Mouse (Mus musculus) neutrophil, adult 5-6 weeks (primary cell): Measurements from ENCODE around the gene Ubxn6. TPM values are rescaled to one million over a fixed set of nuclear protein-coding genes. Genes with fewer than 3 reads are reported as not detected.
"Not testable (repeated sequence)": the region's sequence is repeated elsewhere in the genome, so short reads cannot be mapped to it uniquely, and the experiment has no call there.

Experiments used
- ATAC-seq: fragments of 151-379, 151-347 bp; 2 replicates; pipeline ENCODE4 v1.8.0; 2017; ENCODE audit warnings: mild to moderate bottlenecking, moderate TSS enrichment; ENCODE audit not compliant: insufficient number of reproducible peaks, poor library complexity, low FRiP score, severe bottlenecking; ENCODE audit errors: extremely low read depth
- total RNA-seq: library from RNA; stranded (forward); fragments of 200-1000 nt; gene quantifications from 2 replicates; pipeline ENCODE4 v1.2.3, GENCODE M21; 2017

The Ubxn6 gene
- total RNA-seq, 1 experiment from 2014 or later = 31.3 TPM

GRCm38 (mm10) chr17:56103465-56104285, 28.8 kb upstream of the Ubxn6 start:
- no peak for ATAC-seq

- no peak for ATAC-seq
These were observed 28.1 kb upstream of the Ubxn6 start for GRCm38 (mm10) chr17:56102927-56103326.

DNA sequence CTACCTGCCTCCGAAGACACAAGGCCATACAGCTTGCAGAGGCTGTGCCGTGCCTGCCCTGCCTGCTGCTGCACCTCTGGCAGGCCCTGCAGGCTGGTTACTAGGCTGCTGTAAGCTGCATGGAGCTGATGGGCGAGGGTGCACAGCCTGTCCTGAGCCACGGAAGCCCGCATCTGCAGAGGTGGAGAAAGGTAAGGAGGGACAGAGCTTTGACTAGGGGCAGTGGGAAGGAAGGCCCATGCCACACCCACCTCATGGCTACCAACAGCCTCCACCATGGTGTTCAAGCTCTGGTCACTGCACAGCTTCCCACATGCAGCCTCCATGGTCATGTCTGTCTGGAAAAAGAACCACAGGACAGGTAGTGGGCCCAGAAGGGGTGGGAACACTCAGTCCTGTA, 27.3 kb upstream of the Ubxn6 start:
- ATAC-seq = no peak

DNA sequence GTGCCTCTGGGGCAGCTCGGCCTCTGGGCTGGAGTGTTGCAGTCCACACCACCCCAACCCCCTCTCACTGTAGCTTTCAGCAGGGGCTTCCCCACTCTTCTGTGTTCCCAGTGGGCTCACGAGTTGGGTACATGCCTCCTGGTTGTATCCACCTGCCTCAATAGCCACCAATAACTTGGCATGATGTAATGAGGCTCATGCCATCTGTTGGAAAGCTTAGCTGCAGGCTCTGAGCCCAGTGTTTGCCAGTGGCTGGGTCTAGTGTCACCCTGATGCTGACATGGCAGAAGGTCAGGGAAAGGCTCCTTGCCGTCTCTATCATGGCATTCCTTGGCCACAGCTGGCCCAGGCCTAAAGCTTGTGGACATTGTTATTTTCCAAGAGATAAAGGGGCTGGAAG, 26.0 kb upstream of the Ubxn6 start:
- ATAC-seq = no peak

DNA sequence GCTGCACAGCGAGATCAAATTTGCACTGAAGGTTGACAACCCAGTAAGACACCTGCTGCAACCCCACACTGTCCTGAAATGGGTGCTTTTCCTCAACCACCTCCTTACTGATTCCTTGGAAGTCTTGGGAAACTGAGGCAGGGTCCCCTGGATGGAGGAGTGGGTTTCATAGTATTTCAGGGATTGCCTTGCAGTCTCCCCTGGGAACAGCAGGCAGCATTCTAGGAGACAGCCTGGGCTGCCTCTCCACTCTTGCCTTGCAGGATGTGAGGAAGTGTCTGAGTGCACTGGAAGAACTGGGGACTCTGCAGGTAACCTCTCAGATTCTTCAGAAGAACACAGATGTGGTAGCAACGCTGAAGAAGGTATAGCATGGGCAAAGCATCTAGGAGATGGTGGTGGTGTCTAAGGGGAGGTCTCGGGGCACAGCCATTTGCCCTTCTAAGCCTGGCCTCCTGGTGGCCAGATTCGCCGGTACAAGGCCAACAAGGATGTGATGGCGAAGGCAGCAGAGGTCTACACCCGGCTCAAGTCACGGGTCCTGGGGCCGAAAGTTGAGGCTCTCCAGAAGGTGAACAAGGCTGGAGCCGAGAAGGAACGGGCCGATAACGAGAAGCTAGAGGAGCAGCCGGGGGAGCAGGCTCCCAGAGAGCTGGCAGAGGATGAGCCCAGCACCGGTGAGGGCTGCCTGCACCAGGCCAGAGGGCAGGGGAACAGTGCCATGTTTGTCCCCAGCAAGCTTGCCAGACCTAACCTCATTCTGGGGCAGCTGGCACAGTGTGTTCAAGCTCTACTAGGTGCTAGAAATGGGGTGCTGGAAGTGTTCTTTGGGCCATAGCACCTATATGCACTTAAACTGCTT, 24.1 kb upstream of the Ubxn6 start:
- no peak for ATAC-seq

DNA sequence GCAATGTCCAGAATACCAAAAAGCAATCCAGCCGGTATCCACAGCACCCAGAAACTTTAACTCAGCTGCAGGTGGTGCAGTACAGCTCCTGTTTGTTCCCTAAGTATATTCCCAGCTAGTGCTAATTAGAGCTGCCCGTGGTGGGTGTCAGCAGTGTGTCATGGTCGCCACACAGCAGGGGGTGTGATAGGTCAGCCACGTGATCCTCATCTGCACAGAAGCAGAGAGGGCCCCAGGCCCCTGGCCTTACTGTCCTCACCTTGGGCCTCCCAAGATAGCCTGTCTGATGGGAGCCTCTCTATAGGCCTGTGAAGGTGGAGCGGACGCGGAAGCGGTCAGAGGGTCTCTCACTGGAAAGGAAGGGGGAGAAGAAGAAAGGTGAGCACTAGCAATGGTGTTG, 23.4 kb upstream of the Ubxn6 start:
- ATAC-seq = no peak

GRCm38 (mm10) chr17:56096883-56097282, 22.1 kb upstream of the Ubxn6 start:
- ATAC-seq = no peak

- ATAC-seq = no peak
These were observed 18.0 kb upstream of the Ubxn6 start for GRCm38 (mm10) chr17:56092794-56093193.

DNA sequence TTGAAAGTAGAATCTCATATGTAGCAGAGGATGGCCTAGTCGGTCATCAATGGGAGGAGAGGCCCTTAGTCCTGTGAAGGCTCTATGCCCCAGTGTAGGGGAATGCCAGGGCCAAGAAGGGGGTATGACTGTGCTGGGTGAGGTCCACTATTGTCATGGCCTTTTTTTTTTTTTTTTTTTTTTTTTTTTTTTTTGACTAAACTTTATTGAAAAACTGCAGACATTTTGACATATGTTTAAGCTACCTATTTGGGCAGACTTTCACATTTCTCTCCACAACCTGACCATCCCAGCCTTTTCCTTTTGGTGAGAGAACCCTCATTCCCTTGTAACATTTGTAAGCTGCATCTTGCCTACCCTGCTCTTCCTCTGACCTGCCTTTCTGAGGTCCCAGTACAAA, 17.5 kb upstream of the Ubxn6 start:
- ATAC-seq = no peak

- ATAC-seq = no peak
These were observed 6.2 kb upstream of the Ubxn6 start for GRCm38 (mm10) chr17:56080781-56081585.

DNA sequence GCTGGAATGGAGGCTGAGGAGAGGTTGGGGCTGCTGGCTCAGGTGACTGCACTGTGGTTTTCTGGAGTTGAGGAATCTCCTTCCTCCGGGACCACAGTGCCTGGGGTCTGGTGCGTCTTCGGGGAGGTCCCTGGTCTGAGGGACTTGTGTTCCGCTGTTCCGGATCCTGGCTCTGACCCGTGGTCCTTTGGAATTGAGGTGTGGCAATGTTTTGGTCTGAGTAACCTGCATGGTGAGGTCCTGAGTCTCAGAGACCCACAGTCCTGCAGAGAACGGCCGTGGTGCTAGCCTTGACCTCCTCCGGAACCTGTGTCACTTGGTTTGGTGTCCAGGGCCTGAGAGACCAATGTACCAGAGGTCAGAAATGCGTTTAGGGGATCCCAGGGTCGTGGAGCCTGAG, 5.1 kb upstream of the Ubxn6 start:
- ATAC-seq = no peak

DNA sequence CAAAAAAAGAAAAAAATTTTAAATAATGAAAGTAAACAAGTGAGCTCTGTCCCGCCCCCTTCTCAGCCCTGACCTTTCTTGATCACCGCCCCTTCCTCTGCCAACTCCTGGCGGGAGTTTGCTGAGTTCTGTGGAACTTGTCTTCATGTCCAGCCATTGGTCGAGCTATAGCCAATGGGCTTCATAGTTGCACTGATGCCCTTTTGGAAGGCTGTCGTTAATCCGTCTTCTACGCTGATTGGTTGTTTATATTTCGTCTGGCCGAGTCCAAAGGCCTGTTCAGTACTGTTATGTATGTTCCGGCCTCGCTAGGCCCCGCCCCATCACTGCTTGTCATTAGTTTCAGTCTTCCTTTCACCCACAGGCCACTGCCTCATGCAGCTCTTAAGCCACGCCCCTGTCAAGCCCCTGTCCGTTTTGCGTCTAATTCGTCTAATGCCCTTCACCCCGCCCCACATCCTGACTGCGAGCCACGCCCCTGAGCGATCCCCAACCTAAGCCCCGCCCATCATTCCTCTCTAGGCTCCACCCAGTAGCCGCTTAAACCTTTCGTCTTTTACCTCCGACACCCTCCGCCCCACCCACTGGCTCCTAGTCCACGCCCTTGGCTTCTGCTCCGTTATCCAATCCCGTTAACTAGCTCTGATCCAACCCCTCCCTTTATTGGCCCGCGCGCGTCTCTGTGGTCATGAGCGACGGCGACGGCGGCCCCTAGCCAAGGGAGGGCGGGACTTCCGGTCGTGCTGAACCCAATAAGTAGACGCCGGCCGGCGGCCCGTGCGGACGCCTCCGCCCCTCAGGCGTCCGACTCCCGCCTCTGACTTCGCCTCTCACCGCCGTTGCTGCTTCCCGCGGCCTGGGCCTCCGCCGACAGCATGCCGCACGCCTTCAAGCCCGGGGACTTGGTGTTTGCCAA, 4.3 kb upstream of the Ubxn6 start, which contains the start of gene Hdgfl2:
Gene Hdgfl2 (plus strand): TSS at position 755 of the 916 bp plus-strand sequence.
- peak; percentile 75 for ATAC-seq

DNA sequence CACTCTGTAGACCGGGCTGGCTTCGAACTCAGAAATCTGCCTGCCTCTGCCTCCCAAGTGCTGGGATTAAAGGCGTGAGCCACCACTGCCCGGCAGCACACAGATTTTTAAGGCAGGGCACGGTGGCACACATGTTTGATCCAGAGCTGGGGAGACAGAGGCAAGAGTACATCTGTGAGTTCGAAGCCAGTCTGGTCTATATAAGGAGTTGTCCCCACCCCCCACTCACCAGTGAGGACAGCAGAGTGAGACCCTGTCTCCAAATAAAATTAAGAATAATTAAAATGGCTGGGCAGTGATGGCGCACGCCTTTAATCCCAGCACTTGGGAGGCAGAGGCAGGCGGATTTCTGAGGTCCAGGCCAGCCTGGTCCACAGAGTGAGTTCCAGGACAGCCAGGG, 3.5 kb upstream of the Ubxn6 start:
- ATAC-seq = not testable (repeated sequence)

GRCm38 (mm10) chr17:56077523-56077922, 2.7 kb upstream of the Ubxn6 start:
- no peak for ATAC-seq

DNA sequence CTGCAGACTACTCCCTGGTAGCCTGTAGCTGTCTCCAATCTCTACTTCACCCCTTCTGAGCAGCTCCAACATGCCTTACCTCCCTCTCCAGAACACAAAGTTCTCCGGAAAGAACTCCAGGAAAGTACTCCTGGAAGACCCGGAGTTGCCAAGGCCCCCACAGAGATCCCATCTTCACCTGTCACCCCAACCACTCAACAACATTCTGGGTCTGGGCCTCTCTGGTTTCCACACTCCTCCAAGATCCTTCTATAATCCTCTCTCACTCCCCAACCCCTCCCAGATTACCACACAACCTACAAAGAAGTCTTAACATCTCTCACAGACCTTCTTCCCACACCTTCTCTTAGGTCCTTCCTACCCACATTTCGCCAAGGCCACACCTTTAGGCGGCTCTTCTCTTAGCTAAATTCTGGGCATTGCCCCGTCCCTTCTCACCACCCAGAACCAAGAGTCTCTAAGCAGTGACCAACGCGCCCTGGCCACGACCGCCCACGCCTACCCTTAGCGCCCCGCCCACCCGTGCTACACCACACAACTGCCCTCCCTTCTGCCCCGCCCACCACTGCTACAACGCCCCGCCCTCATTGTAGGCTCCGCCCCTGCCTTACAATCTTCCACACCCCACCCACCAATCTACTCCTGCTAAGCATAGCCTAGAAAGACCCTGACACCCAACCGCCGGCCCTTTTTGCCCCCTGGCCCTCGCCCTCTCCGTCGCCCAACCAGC, 566 bp downstream of the Ubxn6 start:
- ATAC-seq = peak; percentile 19; the same call in 1 of the 2 replicates

DNA sequence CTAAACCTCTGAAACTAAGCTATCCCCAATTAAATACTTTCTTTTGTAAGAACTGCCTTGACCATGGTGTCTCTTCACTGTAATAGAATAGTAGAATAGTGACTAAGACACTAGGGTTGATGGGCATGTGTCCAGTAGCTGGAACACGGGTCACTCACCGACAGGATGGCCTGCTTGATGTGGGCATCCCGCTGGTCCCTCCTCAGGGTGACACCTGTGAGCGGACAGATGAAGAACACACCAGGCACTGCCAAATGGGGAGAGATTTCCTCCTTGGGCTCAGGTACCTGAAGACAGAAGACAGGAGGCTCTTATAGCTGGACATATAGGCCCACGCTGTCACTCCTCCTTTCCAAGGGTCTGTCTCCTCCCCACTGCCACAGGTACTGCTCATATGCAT, 2.6 kb downstream of the Ubxn6 start:
- ATAC-seq = no peak

DNA sequence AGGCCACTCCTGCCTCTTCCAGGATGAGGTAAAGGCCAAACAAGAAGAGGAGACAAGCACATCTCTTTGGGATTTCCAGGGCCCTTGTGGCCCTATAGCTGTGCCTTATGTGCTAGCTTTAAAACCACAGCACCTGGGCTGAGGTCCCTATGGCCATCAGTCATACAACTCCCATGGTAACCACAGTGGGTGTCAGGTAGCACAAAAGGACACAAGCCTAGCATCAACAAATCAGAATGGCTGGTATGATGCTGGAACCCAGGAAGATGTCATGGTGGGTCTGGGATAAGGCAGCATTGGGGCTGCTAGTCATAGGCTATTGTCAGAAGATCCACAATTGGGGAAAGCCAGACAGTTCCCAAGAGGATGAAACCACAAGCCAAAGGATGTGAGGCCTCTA, 3.7 kb downstream of the Ubxn6 start:
- no peak for ATAC-seq

GRCm38 (mm10) chr17:56069066-56069465, 5.8 kb downstream of the Ubxn6 start:
- no peak for ATAC-seq
